Mouse (Mus musculus): ENCODE results near the gene Zdhhc5. TPM values are rescaled to one million over a fixed set of nuclear protein-coding genes. Genes with fewer than 3 reads are reported as not detected.

The Zdhhc5 gene
- polyA plus RNA-seq, 1 experiment from 2014 or later = 30.6 TPM

MicroRNAs encoded within 50 kb of the gene (microRNA counts, 519-probe panel; counts per million panel counts)
- 5,620 counts per million, percentile 100 among the panel's probes with 10 or more counts for microRNA mmu-miR-130a

Small RNAs within 50 kb of the gene (microRNA-seq; reads per million reads assigned to microRNA genes)
- 30,466 reads per million, percentile 98 among the genes with 10 or more reads in this experiment for gene Mir130a

Other genes with a start within 250 kb of the Zdhhc5 start
- 37.2 and 40.2 TPM in 2 replicates for gene Tfpi, start 238.4 kb downstream of the Zdhhc5 start, polyA plus RNA-seq (2015; fragmentation: Nextera tagmentation; extraction: Ambion mirVana)
- 55.7 and 59.3 TPM in 2 replicates for gene Ctnnd1, start 64.4 kb downstream of the Zdhhc5 start, polyA plus RNA-seq (2015; fragmentation: Nextera tagmentation; extraction: Ambion mirVana)
- gene Btbd18, start 56.1 kb downstream of the Zdhhc5 start, polyA plus RNA-seq (2015; fragmentation: Nextera tagmentation; extraction: Ambion mirVana) = 0.14 and 0.22 TPM in 2 replicates
- gene Selenoh, start 44.4 kb downstream of the Zdhhc5 start, polyA plus RNA-seq (2015; fragmentation: Nextera tagmentation; extraction: Ambion mirVana) = 304 and 332 TPM in 2 replicates
- gene Gm28635, start 37.1 kb downstream of the Zdhhc5 start, polyA plus RNA-seq (2015; fragmentation: Nextera tagmentation; extraction: Ambion mirVana) = not detected in 2 replicates
- gene Med19, start 36.8 kb downstream of the Zdhhc5 start, polyA plus RNA-seq (2015; fragmentation: Nextera tagmentation; extraction: Ambion mirVana) = 39.2 and 42.6 TPM in 2 replicates
- gene Tmx2, start 36.0 kb downstream of the Zdhhc5 start, polyA plus RNA-seq (2015; fragmentation: Nextera tagmentation; extraction: Ambion mirVana) = 202 and 216 TPM in 2 replicates
- 31.1 and 32.1 TPM in 2 replicates for gene Clp1, start 12.2 kb upstream of the Zdhhc5 start, polyA plus RNA-seq (2015; fragmentation: Nextera tagmentation; extraction: Ambion mirVana)
- gene Ypel4, start 18.9 kb upstream of the Zdhhc5 start, polyA plus RNA-seq (2015; fragmentation: Nextera tagmentation; extraction: Ambion mirVana) = 5.4 and 9.4 TPM in 2 replicates
- gene Gm19426, start 28.5 kb upstream of the Zdhhc5 start, polyA plus RNA-seq (2015; fragmentation: Nextera tagmentation; extraction: Ambion mirVana) = 9.8 and 10.9 TPM in 2 replicates
- 115 and 119 TPM in 2 replicates for gene Serping1, start 60.3 kb upstream of the Zdhhc5 start, polyA plus RNA-seq (2015; fragmentation: Nextera tagmentation; extraction: Ambion mirVana)
- 44.0 and 46.9 TPM in 2 replicates for gene Ube2l6, start 83.6 kb upstream of the Zdhhc5 start, polyA plus RNA-seq (2015; fragmentation: Nextera tagmentation; extraction: Ambion mirVana)
- gene Smtnl1, start 107.5 kb upstream of the Zdhhc5 start, polyA plus RNA-seq (2015; fragmentation: Nextera tagmentation; extraction: Ambion mirVana) = 0.19 and 0.26 TPM in 2 replicates
- gene Timm10, start 111.8 kb upstream of the Zdhhc5 start, polyA plus RNA-seq (2015; fragmentation: Nextera tagmentation; extraction: Ambion mirVana) = 60.1 and 66.6 TPM in 2 replicates
- 15.6 and 17.8 TPM in 2 replicates for gene Slc43a1, start 123.7 kb upstream of the Zdhhc5 start, polyA plus RNA-seq (2015; fragmentation: Nextera tagmentation; extraction: Ambion mirVana)
- gene Rtn4rl2, start 171.5 kb upstream of the Zdhhc5 start, polyA plus RNA-seq (2015; fragmentation: Nextera tagmentation; extraction: Ambion mirVana) = 1.0 and 1.5 TPM in 2 replicates
- 57.4 and 58.0 TPM in 2 replicates for gene Slc43a3, start 221.4 kb upstream of the Zdhhc5 start, polyA plus RNA-seq (2015; fragmentation: Nextera tagmentation; extraction: Ambion mirVana)